Mouse (Mus musculus) embryo, embryonic 9.5 days (tissue): Measurements from ENCODE around the gene Olfr1396.
"Not testable (repeated sequence)": the region's sequence is repeated elsewhere in the genome, so short reads cannot be mapped to it uniquely, and the experiment has no call there.

Experiments used
- DNase-seq: peaks from one replicate; pipeline ENCODE4 v3.0.0-alpha.2; 2017; ENCODE audit errors: extremely low spot score

Gene Olfr1396

DNA sequence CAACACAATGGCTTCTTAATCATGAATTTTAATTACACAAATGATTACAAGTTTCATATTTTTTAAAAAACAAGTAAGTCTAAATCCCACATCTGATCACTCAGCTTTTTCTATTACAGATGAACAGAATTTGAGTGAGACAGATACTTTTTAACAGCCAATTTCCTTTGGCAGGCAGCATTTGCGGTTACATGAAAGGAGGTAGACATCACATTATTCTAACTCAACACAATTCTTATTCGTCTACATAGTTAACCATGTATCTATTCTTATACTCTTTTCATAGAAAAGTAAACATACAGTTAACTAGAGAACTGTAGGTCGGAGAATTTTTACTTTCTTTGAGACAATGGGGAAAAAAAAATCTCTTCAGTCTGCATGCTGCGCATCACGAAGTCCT, 24.1 kb downstream of the Olfr1396 start:
- no peak for DNase-seq

DNA sequence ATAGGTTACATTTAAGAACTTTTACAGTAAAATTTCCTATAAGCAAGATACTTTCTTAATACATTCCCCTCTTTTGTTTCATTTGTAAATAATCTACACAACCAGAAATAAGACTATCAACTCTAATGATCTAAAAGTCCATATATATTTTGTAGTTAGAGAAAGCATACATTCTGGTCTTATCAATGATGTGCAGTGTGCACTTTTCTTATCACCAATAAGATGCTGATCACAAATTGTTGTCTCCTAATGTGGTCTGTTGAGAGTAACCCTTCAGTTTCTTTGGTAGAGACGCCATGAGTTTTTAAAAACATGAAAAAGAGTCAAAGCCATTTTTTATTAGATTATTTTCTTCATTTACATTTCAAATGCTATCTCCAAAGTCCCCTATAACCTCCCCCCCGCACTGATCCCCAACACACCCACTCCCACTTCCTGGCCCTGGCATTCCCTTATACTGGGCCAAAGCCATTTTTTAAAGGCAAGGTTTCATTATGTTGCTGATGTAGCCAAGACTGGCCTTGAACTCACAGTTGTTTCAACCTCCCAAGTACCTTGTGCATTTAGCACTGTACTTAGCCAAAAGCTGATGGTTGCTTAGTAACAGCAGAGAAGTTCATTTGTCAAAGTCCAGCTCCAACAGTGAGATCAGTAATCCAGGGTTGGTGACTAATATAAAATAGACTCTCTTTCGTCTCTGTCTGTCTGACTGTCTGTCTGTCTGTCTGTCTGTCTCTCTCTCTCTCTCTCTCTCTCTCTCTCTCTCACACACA, 24.8 kb downstream of the Olfr1396 start:
- DNase-seq: no peak

DNA sequence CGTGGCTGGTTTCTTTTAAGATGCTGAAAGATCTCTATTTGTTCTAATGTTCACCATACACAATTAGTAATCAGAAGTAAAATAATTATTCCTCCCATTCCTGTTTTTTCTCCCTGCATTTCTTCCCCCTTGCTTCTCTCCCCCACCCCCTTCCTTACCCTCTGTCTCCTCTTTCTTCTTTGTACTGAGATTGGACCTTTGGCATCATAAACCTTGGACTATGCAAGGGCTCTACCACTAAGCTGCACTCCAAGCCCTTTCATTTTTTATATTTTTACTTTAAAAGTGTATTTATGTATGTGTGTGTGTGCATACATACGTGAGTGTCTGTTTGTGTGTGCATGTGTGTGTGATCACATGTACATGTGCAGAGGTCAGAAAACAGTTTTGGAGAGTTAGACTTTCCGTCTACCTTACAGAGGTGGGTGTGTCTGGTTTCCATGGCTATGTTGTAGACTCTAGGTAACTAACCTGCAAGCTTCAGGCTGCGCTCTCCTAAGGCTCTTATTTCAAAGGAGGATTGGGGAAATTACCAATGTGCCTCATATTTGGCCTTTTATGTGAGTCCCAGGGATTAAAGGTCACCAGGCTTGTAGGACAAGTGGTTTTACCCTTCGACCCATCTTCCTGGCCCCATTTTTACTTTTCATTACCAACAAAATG, 25.6 kb downstream of the Olfr1396 start:
- no peak for DNase-seq

DNA sequence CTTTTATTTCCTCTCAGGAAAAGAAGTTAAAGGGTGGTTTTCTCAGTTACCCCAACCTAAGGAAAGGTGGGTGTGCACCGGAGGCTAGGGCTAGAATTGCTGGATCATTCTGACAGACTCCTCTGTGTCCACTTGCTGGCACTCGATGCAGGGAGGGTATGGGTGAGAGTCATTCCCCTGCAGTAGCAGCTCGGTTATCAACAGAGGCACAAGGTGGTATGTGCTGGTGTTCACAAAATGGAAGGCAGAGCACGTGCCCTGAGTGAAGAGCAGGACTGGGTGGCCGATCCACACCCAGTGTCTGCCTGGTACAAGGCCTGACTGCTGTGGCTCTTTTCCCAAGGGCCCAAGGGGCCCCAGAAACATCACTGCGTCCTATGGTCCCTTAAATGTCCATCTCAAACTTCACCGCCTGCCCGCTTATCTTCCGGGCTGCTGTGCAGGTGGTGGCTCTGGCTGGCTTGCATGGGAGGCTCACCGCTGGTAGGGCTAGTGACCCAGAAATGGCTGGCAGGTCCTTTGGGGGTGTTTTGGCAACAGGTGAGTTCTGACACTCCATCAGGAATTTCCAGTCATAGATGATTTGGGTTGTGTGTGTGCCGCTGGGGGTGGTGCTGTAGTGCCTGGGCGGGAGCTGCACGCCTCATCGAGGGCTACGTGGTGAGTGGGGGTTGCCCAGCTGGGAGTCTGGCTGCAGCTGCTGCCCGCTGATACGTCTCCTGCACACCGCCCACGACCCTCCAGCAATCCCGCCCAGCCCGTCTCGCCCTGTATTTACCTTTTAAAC, 26.7 kb downstream of the Olfr1396 start:
- peak; percentile 12 for DNase-seq

DNA sequence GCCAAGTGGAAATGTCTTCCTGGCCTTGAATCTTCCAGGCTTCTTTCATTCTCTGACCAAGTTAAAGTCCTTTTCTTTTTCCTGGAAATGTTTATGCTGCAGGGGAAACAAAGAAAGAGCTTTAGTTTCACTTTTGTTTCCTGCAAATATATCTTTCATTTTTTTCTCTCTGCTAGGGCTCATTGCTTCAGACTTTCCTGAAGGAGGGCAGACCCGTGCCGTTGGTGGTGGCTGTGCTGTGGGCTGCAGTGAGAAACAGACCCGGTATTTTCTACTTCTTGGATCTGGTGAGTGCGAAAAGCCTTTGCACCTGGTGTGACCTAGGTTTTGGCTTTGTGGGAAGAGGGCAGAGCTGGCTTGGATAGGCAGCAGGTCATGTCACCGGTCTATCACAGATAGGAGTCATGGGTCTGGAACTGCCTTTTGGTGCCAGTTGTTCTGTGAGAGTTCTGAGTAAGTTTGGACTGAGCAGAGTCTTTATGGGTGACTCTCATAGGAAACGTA, 27.8 kb downstream of the Olfr1396 start:
- no peak for DNase-seq

DNA sequence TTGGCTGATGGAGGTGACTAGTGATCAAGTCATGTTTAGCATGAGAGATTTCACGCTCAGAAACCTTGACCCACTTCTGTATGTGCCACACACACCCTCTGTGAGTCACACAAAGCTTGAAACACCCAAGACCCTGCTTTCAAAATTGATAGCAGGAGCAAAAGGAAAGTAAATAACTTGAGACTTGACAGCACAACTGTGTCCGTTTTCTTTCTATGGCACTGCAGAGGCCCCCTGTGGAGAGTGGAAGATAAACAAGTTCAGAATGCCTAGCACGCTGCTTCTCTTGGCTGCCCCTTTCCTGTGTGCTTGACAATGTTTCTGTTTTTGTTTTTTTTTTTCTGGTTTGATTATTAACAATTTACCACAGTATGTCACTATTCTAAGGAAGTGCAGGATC, 29.8 kb downstream of the Olfr1396 start:
- DNase-seq: no peak

DNA sequence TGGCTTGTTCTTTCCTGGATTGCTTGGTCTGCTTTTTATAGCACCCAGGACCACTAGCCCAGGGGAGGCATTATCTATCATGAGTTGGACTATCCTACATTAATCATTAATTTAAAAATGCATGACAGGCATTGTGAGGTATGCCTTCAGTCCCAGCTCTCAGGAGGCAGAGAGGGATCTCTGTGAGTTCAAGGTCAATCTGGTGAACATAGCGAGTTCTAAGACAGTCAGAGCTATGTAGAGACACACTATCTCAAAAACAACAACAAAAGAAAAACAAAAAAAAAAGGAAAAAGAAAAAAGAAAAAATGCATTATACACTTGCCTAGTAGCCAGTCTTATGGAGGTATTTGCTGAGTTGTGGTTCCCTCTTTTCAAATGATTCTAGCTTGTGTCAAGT, 30.3 kb downstream of the Olfr1396 start:
- DNase-seq: no peak

DNA sequence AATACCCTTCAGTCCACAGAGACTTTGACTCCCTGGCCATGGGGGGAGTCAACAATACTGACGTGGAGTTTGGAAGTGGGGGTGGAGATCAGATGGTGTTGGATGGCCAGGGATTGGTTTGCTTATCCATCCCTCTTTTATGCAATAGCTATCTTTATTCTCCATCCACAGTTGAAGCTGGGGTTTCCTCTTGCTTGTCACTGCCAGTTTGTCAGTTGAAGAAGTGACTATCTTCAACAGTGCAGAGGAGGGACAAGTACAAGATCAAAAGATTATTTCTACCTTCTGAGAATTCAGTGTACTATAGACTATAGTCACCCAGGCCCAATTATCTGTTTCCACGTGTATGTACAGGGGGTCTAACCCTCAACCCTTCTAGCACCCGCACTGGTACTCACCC, 30.9 kb downstream of the Olfr1396 start:
- no peak for DNase-seq

DNA sequence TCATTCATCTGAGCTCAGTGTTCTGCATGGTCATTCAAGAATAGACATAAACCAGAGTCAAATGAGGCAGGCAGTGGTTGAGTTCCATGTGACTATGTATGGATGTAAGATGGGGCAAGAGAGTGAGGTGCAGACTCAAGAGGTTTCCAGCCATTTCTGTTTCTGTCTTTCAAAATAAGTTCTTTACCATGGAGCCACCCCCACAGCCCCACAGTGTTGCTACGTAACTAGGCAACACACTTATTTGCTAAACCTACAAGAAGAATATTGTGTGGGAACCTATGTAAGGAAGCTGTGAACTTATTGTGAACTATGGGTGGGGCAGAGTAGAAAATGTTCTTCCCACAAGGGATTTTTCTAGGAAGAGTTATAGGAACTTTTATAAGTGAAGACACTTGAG, 31.5 kb downstream of the Olfr1396 start:
- DNase-seq: no peak

DNA sequence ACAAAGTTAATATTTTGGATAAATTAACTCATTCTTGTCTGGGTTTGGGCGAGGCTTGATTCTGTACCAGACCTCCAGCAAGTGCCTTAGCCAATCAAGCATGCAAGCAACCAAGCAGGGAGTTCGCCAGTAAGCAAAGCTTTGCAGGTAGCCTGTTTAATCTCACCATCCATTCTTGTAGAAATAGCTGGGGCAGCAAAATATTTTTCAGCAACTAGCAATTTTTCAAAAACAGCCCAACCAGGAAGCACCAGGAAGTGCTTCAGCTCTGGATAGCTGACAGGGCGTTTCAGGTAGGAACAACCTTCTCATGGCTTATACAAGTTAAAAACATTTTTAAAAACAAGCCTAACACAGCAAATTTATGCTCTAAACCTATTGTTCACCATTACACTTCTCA, 32.8 kb downstream of the Olfr1396 start:
- no peak for DNase-seq

DNA sequence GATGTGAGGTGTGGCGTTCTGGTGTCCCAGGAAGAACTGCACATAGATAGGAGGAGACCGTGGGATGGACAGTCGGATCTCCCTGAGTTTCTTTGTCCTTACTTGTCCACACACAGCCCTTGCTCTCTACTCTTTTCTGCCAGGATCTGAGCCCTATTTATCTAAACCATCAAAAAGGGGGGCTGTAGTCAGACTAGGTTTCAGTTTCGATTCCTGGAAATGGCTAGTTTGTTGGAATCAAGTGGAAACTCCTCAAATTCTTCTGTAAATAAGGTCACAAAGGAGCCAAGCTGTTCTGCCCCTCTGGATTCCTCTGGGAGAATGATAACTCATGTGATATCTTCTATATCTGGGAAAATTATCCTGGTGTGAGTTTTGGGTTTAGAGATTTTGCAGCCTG, 33.3 kb downstream of the Olfr1396 start:
- no peak for DNase-seq

DNA sequence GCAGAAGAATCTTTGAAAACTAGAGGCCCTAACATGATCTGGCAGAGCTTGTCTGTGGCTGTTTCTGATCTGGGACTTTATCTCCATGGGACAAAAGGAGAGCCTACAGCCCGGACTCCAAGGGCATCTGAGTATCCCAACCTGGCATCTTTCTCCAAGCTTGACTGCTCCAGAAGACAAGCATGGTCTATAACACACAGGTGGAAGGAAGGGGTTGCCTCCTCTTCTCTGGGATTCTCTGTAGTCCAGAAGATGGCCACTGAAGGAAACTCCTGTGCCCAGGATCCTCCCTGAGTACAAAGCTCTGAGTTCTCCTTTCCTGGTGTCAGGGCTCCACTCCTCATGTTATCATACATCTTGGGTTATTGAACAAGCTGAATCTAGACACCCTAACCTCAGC, 34.0 kb downstream of the Olfr1396 start:
- DNase-seq: no peak

DNA sequence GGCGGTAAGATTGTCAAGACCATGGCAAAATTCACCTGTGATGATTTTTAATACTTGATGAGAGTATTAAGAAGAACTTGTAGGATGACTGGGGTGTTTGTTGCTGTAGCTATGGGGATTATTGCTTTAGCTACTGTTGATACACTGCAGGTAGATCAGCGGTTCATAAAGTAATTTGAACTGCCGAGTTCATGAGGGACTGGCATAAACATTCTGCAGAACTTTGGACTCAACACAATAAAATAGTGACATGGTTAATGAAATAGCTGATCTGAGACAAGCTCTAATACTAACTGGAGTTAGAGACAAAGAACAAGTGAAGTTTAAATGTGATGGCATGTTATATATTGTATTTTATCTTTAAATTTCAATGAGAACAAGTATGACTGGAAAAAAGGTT, 36.0 kb downstream of the Olfr1396 start:
- no peak for DNase-seq

DNA sequence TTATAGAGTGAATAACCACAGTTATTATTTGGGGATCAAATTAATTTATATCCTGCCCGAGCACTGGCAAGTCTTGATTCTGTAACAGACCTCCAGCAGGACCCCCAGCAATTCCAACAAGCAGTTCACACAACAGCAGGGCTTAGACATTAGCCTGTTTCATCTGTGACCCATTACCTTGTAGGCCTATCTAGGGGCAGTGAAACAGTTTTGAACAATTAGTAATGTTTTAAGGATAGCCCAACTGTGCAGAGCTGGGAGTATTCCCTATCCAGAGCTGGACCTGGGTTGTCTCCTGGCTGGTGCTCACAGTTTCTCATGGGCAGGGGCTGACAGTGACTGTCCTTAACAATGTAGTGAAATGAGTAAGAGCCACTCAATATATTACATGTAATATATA, 37.7 kb downstream of the Olfr1396 start:
- no peak for DNase-seq

DNA sequence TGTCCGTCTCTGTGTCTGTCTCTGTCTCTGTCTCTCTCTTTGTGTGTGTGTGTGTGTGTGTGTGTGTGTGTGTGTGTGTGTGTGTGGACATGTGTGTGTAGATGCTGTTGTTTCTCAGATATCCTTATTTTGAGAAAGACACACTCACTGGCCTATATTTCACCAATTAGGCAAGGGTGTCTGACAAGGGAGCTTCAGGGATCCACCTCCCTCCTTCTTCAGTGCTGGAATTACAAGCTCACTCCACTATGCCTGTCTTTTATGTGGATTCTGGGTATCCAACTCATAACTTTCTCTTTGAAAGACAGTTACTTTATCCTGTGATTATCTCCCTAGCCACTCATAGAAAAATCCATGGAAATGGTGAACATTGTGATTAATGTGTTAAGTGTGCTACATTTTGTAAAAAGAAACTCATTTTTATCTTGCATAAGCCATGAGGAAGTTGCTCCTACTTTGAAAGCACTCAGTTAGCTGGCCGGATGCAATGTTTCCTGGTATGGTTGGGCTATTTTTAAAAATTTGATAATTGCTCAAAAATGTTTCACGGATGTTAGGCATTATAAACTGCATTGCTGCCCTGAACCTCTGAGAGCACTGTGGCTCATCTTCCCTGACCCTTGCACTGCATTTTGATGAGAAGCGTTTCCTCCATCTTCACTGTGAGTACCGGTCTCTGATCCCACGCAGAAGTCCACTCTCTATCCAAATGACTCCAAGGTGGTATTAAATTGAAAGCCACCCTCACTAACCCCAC, 38.5 kb downstream of the Olfr1396 start, which contains the start of gene Ifi47:
TSS of gene Ifi47 (plus strand) at position 587 of the 757 bp plus-strand sequence.
- not testable (repeated sequence) for DNase-seq

DNA sequence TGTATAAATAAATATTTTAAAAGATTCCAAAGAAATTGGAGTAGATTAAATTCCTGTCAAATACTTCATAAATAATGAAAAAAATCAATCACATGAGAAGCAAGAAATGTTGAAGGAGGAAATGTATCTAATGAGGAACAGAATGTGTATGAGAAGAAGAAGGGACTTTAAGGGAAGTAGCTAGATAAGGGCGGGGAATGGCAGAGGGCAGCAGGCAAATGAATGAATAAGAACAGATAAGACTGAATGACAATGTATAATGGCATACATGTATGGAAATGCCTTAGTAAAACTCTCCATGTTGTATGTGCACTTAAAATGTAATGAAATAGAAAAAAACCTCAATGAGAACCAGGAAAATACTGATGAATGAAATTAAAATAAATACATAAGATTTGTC, 46.3 kb downstream of the Olfr1396 start:
- DNase-seq: no peak

DNA sequence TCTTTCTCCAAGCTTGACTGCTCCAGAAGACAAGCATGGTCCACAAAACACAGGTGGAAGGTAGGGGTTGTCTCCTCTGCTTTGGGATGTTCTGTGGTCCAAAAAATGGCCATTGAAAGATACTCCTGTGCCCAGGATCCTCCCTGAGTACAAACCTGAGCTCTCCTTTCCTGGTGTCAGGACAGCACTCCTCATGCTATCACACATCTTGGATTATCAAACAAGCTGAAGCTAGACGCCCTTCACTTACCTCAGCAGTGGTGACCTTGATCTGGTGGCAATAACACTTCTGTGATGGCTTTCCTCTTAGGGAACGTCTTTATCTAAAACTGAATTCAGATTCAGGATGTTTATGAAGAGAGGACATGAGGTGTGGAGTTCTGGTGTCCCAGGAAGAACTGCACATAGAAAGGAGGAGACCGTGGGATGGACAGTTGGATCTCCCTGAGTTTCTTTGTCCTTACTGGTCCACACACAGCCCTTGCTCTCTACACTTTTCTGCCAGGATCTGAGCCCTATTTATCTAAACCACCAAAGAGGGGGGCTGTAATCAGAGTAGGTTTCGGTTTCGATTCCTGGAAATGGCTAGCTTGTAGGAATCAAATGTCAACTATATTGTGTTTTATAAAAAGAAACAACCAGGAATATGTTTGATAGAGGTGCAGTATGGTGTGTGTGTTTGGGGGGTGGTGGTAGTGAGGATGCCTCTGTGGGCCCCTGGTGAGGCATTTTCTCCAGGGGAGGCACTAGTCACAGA, 50.8 kb downstream of the Olfr1396 start, which contains the start of gene Tgtp2:
TSS of gene Tgtp2 (minus strand) at position 494 of the 757 bp plus-strand sequence.
- DNase-seq: not testable (repeated sequence)

DNA sequence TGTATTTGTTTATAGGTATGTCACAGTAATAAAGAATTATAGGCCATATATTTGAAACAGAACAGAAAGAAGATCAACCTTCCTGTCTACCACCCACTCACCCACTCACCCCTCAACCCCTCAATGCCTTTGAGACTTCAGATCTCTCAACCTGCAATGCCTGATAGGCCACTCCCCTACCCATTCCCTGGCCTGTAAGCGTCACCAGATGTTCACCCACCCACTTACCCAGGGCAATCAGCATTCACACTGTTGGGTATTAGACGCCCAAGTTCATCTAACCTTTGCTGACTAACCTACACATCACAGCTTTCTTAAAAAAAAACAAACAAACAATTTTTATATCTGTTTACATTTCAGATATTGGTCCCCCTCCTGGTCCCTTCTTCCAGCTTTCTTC, 52.8 kb downstream of the Olfr1396 start:
- not testable (repeated sequence) for DNase-seq

DNA sequence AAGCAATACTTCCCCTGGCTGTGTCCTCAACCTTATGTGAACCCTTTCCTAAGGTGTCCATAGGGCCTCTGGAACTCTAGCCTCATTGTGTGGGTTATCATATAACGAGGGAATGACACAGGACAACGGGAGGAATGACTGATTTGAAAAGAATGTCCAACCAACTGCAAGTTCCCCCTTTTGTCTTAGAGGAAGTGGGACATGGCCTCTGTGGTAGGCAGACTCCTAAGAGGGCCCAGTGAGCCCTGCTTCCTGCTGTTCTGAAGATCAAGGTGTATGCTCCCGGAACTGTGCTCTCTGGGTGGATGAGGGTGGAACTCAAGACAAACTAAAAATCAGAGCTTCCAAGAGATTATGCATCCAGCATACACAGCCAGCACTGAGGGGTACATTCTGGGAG, 54.6 kb downstream of the Olfr1396 start:
- DNase-seq: not testable (repeated sequence)
